ENCODE assay signal across 26 mouse cellular contexts in the genomic region with DNA sequence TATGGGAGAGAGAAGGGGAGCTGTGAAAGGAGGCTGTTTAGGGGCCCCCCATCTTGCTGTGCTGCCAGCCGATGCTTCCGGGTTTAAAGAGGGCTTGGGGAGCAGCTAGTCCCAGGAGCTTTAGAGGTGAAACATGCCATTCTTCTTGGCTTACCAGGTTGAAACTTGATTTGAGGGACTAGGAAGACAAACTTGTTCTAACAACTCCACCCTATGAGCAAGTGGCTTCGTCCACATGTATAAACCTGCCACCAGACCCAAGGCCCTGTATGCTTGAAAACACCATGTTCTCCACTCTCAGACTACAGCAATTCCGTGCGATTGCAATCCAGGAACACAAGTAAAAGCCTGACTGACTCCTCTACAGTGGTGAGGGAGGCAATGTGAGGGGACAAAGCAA. TPM values are rescaled to one million over a fixed set of nuclear protein-coding genes. Genes with fewer than 3 reads are reported as not detected.
A peak's percentile ranks its signal among the peaks of the same experiment; 100 is the strongest.
DNase-seq lines count a peak whose midpoint lies in the region; ATAC-seq and TF ChIP-seq lines count a peak whose summit lies in the region.
"Had no signal": no experiment of that assay in that cellular context is flagged by ENCODE, and none has a peak within 500 bp of the region (broad histone marks: within the 10 kb centered on the region; RNA-seq: fewer than 3 reads in every experiment).

No protein-coding gene starts in this region.

- peak; percentile 51 for DNase-seq in urinary bladder, postnatal 14 days (ENCODE audit: low spot score)
- no peak for DNase-seq in urinary bladder, postnatal 4 days (ENCODE audit: low spot score in 2 of 2)
- DNase-seq in fat pad, adult 2 months (ENCODE audit: extremely low read depth, low read depth, low spot score), result peak; percentile 90
- no peak for DNase-seq in layer of hippocampus, postnatal 25 days (ENCODE audit: extremely low spot score in 1 of 2, low spot score in 1 of 2)
- DNase-seq: adrenal gland, adult 2 months; adrenal gland, postnatal 36 days; B cell, adult 2 months; cerebellum, adult 18-20 months; cerebellum, postnatal 10 days; gastrocnemius, postnatal 36 days; heart, postnatal 4 days; kidney, adult 11 months; kidney, postnatal 25 days; lung, embryonic 14.5 days; right cerebral cortex, postnatal 25 days had no signal

- WGBS in stomach, embryonic 14.5 days, result 77% methylated on average over 5 of the region's 5 CpGs
- WGBS in kidney, embryonic 15.5 days, result 90% methylated on average over 5 of the region's 5 CpGs
- 95% methylated on average over 5 of the region's 5 CpGs for WGBS in intestine, postnatal 0 days

- H3K27ac ChIP-seq in stomach, embryonic 14.5 days (ENCODE audit: low read length), result peak overlapping the region; percentile 72; the same call in 1 of the 2 replicates
- H3K27ac ChIP-seq in kidney, embryonic 15.5 days, result no peak overlapping the region
- H3K27ac ChIP-seq in intestine, postnatal 0 days (ENCODE audit: low read depth, low read length), result no peak overlapping the region
- H3K27ac ChIP-seq: forebrain, embryonic 10.5 days; forebrain, embryonic 15.5 days; heart, embryonic 13.5 days; hindbrain, embryonic 13.5 days; left cerebral cortex, adult 2 months; liver, embryonic 15.5 days; midbrain, embryonic 10.5 days; midbrain, embryonic 15.5 days had no signal

- ATAC-seq in stomach, embryonic 14.5 days (ENCODE audit: insufficient number of reproducible peaks, insufficient read depth, low FRiP score, low read depth), result no peak
- no peak for ATAC-seq in kidney, embryonic 15.5 days (replicated peaks; ENCODE audit: low FRiP score)
- ATAC-seq in intestine, postnatal 0 days, result no peak
- ATAC-seq: forebrain, embryonic 15.5 days; midbrain, embryonic 15.5 days had no signal

- H3K4me3 ChIP-seq in stomach, embryonic 14.5 days (ENCODE audit: low read depth, low read length), result no peak overlapping the region
- no peak overlapping the region for H3K4me3 ChIP-seq in kidney, embryonic 15.5 days (replicated peaks)
- H3K4me3 ChIP-seq in intestine, postnatal 0 days (ENCODE audit: low read depth, low read length), result no peak overlapping the region
- H3K4me3 ChIP-seq: forebrain, embryonic 10.5 days; forebrain, embryonic 15.5 days; heart, embryonic 13.5 days; hindbrain, embryonic 13.5 days; left cerebral cortex, adult 2 months; liver, embryonic 15.5 days; midbrain, embryonic 10.5 days; midbrain, embryonic 15.5 days had no signal

- no peak overlapping the region for H3K4me2 ChIP-seq in stomach, embryonic 14.5 days (replicated peaks; ENCODE audit: low read depth, low read length)
- no peak overlapping the region for H3K4me2 ChIP-seq in kidney, embryonic 15.5 days
- H3K4me2 ChIP-seq in intestine, postnatal 0 days (replicated peaks; ENCODE audit: low read depth), result no peak overlapping the region
- H3K4me2 ChIP-seq: forebrain, embryonic 15.5 days; heart, embryonic 13.5 days; hindbrain, embryonic 13.5 days; liver, embryonic 15.5 days; lung, embryonic 14.5 days; midbrain, embryonic 15.5 days had no signal

- H3K36me3 ChIP-seq in stomach, embryonic 14.5 days (ENCODE audit: control insufficient read depth, insufficient read depth, low read length), result peaks cover 53% of the 10 kb centered on the region
- peaks cover 90% of the 10 kb centered on the region for H3K36me3 ChIP-seq in kidney, embryonic 15.5 days
- peaks cover 69% of the 10 kb centered on the region for H3K36me3 ChIP-seq in intestine, postnatal 0 days (ENCODE audit: control insufficient read depth, insufficient read depth)

- H3K9ac ChIP-seq in stomach, embryonic 14.5 days (replicated peaks; ENCODE audit: low read depth, low read length), result no peak overlapping the region
- H3K9ac ChIP-seq in kidney, embryonic 15.5 days, result no peak overlapping the region
- no peak overlapping the region for H3K9ac ChIP-seq in intestine, postnatal 0 days (ENCODE audit: low read depth, low read length)
- H3K9ac ChIP-seq: forebrain, embryonic 15.5 days; heart, embryonic 13.5 days; hindbrain, embryonic 13.5 days; liver, embryonic 15.5 days; lung, embryonic 14.5 days; midbrain, embryonic 15.5 days had no signal

- H3K9me3 ChIP-seq in stomach, embryonic 14.5 days (ENCODE audit: control insufficient read depth, low read depth, low read length), result no peaks in the 10 kb centered on the region
- no peaks in the 10 kb centered on the region for H3K9me3 ChIP-seq in kidney, embryonic 15.5 days (replicated peaks)
- no peaks in the 10 kb centered on the region for H3K9me3 ChIP-seq in intestine, postnatal 0 days (ENCODE audit: control insufficient read depth)
- H3K9me3 ChIP-seq: forebrain, embryonic 10.5 days; forebrain, embryonic 15.5 days; heart, embryonic 13.5 days; hindbrain, embryonic 13.5 days; liver, embryonic 15.5 days; midbrain, embryonic 10.5 days; midbrain, embryonic 15.5 days had no signal

- no peaks in the 10 kb centered on the region for H3K27me3 ChIP-seq in stomach, embryonic 14.5 days (ENCODE audit: control insufficient read depth, insufficient read depth, low read length)
- H3K27me3 ChIP-seq in kidney, embryonic 15.5 days, result no peaks in the 10 kb centered on the region
- H3K27me3 ChIP-seq in intestine, postnatal 0 days (replicated peaks; ENCODE audit: control insufficient read depth, insufficient read depth, low read length), result no peaks in the 10 kb centered on the region
- H3K27me3 ChIP-seq: forebrain, embryonic 15.5 days; heart, embryonic 13.5 days; hindbrain, embryonic 13.5 days; liver, embryonic 15.5 days; midbrain, embryonic 15.5 days had no signal

- TF ChIP-seq CTCF in intestine, postnatal 0 days (IDR thresholded peaks at IDR 0.05; ENCODE audit: low read depth), result no peak

- H3K4me1 ChIP-seq in stomach, embryonic 14.5 days (ENCODE audit: control insufficient read depth, insufficient read depth, low read length), result no peaks in the 10 kb centered on the region
- no peaks in the 10 kb centered on the region for H3K4me1 ChIP-seq in kidney, embryonic 15.5 days
- H3K4me1 ChIP-seq in intestine, postnatal 0 days (replicated peaks; ENCODE audit: control insufficient read depth, insufficient read depth, low read length), result no peaks in the 10 kb centered on the region
- H3K4me1 ChIP-seq: forebrain, embryonic 10.5 days; forebrain, embryonic 15.5 days; heart, embryonic 13.5 days; liver, embryonic 15.5 days; midbrain, embryonic 10.5 days; midbrain, embryonic 15.5 days had no signal

RNA-seq across cellular contexts. Expression of gene Psmc3ip, which starts 7.8 kb away (rescaled TPM):
- 29.7 and 36.4 TPM in 2 replicates for polyA plus RNA-seq in stomach, embryonic 14.5 days (2014; fragmentation: Nextera tagmentation; extraction: Ambion mirVana)
- total RNA-seq in layer of hippocampus, postnatal 25 days (2021), result 1 to 10 TPM; 3.3 to 4.4 TPM
- polyA plus RNA-seq in kidney, embryonic 15.5 days (2015; fragmentation: Nextera tagmentation; extraction: Ambion mirVana), result 37.3 and 38.0 TPM in 2 replicates
- polyA plus RNA-seq in intestine, postnatal 0 days (2015; fragmentation: Nextera tagmentation; extraction: Ambion mirVana), result 9.1 and 10.5 TPM in 2 replicates

RNA-seq across cellular contexts. Expression of gene Mlx, which starts 15.9 kb away (rescaled TPM):
- polyA plus RNA-seq in stomach, embryonic 14.5 days (2014; fragmentation: Nextera tagmentation; extraction: Ambion mirVana), result 36.7 and 46.0 TPM in 2 replicates
- 10 to 100 TPM; 45.1 to 45.6 TPM for total RNA-seq in layer of hippocampus, postnatal 25 days (2021)
- polyA plus RNA-seq in kidney, embryonic 15.5 days (2015; fragmentation: Nextera tagmentation; extraction: Ambion mirVana), result 44.9 and 46.9 TPM in 2 replicates
- polyA plus RNA-seq in intestine, postnatal 0 days (2015; fragmentation: Nextera tagmentation; extraction: Ambion mirVana), result 93.3 and 96.4 TPM in 2 replicates

RNA-seq across cellular contexts. Expression of gene Retreg3, which starts 16.7 kb away (rescaled TPM):
- polyA plus RNA-seq in stomach, embryonic 14.5 days (2014; fragmentation: Nextera tagmentation; extraction: Ambion mirVana), result 8.0 and 9.1 TPM in 2 replicates
- total RNA-seq in layer of hippocampus, postnatal 25 days (2021), result 10 to 100 TPM; 57.3 to 62.6 TPM
- 21.3 and 24.5 TPM in 2 replicates for polyA plus RNA-seq in kidney, embryonic 15.5 days (2015; fragmentation: Nextera tagmentation; extraction: Ambion mirVana)
- polyA plus RNA-seq in intestine, postnatal 0 days (2015; fragmentation: Nextera tagmentation; extraction: Ambion mirVana), result 10.3 and 12.3 TPM in 2 replicates

RNA-seq across cellular contexts. Expression of gene Tubg1, which starts 16.7 kb away (rescaled TPM):
- 70.5 and 70.9 TPM in 2 replicates for polyA plus RNA-seq in stomach, embryonic 14.5 days (2014; fragmentation: Nextera tagmentation; extraction: Ambion mirVana)
- 10 to 100 TPM; 44.4 to 52.3 TPM for total RNA-seq in layer of hippocampus, postnatal 25 days (2021)
- polyA plus RNA-seq in kidney, embryonic 15.5 days (2015; fragmentation: Nextera tagmentation; extraction: Ambion mirVana), result 86.3 and 99.6 TPM in 2 replicates
- polyA plus RNA-seq in intestine, postnatal 0 days (2015; fragmentation: Nextera tagmentation; extraction: Ambion mirVana), result 20.0 and 20.6 TPM in 2 replicates

RNA-seq across cellular contexts. Expression of gene Coasy, which starts 20.6 kb away (rescaled TPM):
- 37.9 and 41.3 TPM in 2 replicates for polyA plus RNA-seq in stomach, embryonic 14.5 days (2014; fragmentation: Nextera tagmentation; extraction: Ambion mirVana)
- 10 to 100 TPM; 25.1 to 29.9 TPM for total RNA-seq in layer of hippocampus, postnatal 25 days (2021)
- 46.3 and 46.7 TPM in 2 replicates for polyA plus RNA-seq in kidney, embryonic 15.5 days (2015; fragmentation: Nextera tagmentation; extraction: Ambion mirVana)
- polyA plus RNA-seq in intestine, postnatal 0 days (2015; fragmentation: Nextera tagmentation; extraction: Ambion mirVana), result 28.0 TPM in 2 replicates

Comparison
In these comparisons a context has a peak if more than half of its experiments do, and no peak if none do; other contexts are left out.
1. DNase-seq: peak in urinary bladder, postnatal 14 days (single experiment) and fat pad, adult 2 months (single experiment); none in urinary bladder, postnatal 4 days (0 of 2) and layer of hippocampus, postnatal 25 days (0 of 2).